Mouse (Mus musculus) liver, adult 2 months (tissue): ENCODE data around the gene Rln1.

Experiments used
- CTCF ChIP-seq: fragments of 200-500 bp; IDR thresholded peaks from 2 replicates; pipeline ENCODE4 v1.5.1; 2011; ENCODE audit warnings: low read depth, low read length, control low read depth
- POLR2A ChIP-seq: fragments of 200-500 bp; IDR thresholded peaks from 2 replicates; pipeline ENCODE4 v1.6.1; 2011; ENCODE audit warnings: low read length, control low read depth; ENCODE audit not compliant: insufficient read depth; ENCODE audit errors: extremely low read depth

GRCm38 (mm10) chr19:29302119-29302518, 32.4 kb downstream of the Rln1 start:
- TF ChIP-seq POLR2A (no peak), CTCF (no peak)
